Mouse (Mus musculus) right cerebral cortex, adult 18-20 months (tissue): ENCODE results near the gene Xkr7.
A peak's percentile ranks its signal among the peaks of the same experiment; 100 is the strongest.

Source experiments
- DNase-seq: peaks from one replicate; pipeline ENCODE4 v3.0.0; 2022; ENCODE audit warnings: mixed read lengths

Gene Xkr7

DNA sequence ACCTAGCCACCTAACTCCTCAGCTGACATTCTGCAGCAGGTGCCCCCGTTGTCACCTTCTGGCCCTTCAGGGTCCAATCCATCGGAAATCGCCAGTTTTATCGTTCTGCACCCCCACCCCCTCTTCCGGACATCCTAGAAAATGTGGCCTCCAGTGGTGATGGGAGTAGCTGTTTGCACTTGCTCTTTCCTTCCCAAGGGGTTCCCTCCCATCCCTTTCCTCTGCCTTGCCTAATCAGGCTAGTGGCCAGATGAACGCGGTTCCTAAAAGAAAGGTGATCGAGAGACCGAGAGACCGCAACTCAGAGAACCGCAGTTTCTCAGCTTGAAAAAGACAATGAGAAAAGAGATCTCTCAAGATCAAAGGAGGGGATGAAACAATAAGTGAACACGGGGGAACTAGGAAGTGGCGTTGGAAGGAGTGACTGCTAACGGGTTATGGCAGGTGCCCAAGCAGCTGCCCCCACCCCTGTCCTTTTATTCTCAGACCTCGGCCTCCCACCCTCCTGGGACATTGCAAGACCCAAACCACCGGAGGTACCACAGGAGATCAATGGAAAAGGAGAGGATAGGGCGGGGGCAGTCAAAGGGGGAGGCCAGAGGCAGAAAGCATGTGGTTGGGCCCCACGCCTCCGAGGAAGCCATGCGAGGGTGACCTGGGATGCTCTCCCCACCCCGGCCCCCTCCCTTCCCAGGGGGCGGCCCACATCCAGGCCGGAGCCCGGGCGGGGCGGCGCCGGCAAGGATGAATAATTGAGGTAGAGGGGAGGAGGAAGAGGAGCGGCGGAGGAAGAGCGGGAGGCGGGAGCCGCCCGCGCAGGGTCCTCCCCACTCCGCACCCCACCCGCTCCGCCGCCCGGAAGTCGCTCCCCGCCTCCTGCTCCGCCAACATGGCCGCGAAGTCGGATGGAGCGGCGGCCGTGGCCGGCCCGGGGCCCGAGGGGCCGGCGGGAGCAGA is at the start of gene Xkr7:
TSS of gene Xkr7 (plus strand) at position 727 of the 957 bp plus-strand sequence.
- no peak for DNase-seq

DNA sequence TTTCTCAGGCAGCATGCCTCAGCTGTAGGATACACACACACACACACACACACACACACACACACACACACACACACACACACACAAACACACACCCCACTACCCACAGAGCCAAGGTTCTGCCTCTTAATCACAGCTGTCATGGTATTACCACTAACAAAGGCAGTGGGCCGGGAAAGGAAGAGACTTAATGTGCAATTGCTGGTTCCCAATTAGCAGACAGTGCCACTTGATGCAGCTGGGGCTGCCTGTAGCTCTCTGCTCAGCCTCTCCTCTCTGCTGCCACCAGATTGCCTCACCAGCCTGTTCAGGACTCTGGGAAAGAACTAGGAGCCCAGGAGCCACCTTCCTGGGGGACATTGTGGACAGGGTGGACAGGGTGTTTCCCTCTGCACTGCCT is 46.1 kb upstream of the Xkr7 start:
- peak; percentile 6 for DNase-seq

DNA sequence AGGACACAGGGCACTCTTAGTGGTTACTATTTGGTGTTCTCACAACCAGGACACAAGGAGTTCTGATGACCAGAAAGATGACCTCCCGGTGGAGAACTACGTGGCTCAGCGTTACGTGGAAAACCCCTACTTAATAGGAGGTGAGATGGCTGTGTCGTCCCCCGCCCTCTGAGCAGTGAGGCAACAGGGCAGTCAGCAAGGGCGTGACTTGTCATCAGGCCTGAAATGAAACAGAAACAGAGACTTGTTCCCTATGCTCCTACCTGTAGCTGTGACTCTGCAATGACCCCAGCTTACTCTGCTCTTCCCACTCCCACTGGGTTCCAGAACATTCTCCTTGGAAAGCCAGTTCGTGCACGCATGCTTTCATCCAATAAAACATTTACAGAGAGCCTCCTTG is 40.1 kb upstream of the Xkr7 start:
- DNase-seq: no peak

DNA sequence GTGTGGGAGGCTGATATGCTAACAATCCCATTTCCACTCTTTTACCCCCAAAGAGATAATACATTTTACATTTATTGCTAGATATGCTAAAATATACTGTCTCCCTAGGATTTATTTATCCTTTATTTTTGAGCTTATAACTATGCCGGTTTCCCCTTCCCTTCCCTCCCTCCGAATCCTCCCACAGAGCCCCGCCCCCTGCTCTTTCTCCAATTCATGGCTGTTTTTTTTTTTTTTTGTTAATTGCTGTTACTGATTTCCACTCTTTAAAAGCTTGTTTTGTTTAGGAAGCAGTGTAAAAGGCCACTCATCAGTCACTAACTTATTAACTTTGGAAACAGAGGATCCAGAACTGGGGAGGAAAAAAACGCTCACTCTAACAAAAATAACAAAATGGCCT is 34.6 kb upstream of the Xkr7 start:
- no peak for DNase-seq

DNA sequence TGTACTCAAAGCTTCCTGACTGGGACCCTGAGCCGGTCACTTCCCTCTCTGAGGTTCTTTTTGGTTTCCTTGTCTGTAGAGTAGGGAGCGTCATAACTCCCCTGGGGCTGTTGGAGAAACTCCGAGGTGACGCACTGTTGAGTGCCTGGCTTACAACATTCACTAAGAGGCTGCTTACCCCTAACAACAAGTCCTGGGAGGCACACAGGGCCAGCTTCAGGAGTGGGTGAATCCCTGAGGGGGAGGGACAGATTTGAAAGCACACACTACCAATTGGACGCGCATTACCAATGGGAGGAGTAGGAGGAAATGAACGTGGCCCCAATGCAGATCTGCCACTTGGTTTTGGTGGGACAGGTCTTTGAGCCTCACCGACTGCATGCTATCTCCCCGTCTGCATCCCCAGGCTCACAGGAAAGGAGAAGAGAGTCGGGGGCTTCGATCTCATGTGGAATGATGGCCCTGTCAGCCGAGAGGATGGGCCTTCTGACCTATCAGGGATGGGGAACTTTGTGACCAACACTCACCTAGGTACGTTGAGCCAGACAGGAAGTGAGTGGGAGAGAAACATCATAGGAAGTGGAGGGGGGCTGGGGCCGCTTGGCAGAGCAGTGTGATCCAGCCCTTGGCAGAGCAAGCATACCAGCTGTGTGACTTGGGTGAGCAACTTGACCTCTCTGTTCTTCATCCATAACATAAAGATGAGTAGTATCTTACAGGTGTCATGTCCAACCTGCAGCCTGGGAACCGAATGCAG is 29.0 kb upstream of the Xkr7 start:
- no peak for DNase-seq

DNA sequence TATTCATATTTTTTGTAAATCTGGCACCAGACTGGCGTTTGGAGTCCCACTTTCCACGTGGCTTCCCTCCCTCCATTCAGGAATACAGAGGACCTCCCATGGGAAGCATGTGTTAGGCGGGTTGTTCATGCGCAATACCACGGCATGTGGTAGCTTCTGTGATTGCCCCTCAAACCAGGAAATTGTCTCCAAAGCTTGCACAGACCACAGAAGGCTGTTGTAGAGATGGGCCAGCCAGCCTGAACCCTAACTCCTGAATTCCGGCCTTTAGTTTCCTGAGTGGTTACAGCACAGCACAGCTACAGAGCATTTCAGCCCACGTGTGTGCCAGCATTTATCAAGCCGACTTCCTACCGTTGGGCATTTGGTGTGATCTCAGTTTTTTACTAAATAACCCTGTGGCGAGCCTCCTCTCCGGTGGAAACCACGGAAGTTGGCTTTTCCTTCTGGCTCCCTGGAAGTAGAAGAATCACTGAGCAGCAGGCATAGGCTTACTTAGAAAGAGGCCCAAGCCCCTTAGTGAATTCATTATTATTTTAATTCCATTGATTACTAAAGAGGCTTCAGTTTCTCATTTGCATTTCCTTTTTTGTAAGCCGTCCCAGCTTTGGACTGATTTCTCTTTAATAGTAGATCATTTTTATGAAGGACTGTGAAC is 27.8 kb upstream of the Xkr7 start:
- DNase-seq: no peak

DNA sequence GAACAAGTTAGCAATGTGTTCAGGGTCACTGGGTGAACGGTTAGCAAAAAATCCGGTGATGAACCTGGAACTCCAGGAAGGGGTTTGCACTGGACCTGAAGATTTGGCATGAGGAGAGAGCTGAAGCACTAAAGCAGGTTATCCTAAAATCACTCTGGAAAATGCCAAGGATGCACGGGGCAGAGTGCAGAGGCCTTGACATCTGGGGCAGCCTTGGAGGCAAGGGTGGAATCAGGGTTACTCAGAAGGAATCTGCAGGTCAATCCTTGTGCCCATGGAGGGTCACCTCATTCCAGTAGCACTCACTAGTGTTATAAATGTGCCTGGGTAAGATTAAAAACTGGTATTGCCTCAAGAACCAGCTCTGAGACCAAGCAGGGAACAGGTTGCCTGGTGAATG is 25.7 kb upstream of the Xkr7 start:
- DNase-seq: no peak

DNA sequence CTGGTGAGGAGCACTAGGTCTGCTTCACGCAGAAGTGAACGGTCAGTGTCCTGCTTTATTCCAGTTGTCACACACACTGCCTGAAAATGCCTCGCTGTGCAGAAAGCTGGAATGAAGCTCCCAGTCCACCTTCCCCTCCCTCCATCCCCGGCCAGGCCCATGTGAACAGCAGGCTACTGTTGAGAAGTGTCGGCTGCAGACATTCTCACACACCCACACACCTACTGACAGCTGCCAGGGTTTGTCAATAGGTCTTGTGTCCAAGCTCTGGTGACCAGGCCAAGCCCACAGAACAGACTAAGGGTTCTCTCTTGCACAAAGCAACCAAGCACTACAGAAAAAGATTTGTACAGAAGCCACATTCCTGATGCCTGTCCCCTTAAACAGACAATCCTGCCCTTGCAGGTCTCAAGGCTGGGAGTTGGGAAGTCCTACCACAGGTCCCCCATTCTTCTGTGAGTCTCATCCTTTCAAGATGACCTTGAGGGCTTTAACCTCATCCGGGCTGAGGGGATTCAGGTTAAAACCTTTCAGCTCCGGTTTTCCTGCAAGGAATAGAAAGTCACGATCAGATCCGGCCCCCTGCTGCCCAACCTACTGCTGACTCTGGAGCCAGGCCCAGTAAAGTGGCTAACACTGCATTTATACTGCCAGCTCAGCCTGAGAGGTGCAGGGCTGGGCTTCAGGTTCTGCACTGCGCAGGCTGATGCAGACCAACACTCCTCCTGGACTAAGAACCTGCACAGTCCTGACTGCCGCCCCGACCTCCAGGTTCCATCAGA is 22.3 kb upstream of the Xkr7 start:
- DNase-seq: no peak

DNA sequence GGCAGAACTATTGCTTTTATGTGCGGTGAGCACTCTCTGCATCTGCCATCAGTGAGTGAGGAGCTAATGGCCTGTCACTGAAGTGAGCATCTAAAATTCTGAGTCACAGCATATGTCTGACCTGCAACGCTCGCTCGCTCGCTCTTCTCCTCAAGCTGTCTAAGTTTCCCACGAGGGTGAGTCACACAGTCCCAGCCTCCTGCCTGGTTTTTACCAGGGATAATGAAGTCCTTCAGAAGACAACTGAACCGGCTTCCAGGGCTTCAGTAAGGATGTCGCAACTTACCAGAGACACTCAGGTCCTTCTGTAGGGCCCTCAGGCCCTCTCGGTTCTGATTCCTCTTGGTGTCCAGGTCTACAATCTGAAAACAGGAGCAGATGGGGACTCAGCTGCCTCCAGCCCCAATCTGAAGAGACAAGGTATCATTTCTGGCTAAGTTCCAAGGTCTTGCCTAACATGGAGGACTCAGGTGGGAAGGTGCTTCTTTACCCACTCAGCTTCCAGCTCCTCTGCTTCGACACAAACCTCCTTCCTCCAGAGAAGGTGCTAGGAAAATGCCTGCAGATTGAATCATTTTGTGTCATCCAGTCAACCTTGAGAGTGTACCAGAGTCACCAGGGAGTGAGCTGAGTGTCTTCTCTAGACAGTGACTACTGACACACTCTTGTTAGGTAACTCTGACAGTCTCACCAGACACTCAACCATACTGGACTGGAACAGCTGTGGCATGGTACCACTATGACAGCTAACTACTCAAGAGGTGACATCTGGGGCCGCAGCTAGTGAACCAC is 17.7 kb upstream of the Xkr7 start:
- peak; percentile 66 for DNase-seq

DNA sequence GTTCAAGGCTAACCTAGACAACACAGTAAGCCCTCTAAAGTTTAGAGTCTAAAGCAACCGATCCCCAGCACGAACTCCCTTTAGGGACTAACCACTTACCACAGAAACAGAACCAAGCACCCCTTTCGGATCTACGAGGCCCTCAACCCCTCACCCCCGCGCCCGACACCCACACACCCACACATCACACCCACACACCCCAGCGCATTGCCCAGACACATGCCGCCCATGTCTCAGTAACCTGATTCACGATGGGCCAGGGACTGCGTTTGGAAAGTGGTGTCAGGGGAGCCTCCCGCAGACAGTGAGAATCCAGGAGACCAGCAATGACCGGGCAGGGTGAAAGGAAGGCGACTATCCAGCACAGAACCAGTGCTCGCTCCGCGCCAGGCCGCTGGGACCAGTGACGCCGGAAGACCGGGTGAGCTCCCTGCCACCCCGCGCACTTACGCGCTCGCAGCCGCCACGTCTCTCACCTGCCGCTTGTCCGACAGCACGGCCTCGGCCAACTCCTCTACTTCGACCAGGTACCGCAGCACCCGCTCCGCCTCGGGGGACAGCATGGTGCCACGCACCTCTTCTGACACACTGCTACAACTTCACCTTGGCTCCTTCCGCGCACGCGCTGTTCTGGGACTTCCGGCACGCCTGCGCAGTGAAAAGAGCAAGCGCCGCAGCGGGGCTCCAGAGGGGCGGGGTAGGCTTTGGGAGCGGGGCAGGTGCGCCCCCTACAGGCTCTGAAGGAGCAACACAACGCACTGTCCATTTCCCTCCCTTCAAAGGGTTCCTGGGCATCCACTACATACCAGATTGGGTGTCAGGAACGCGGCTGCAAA is 16.7 kb upstream of the Xkr7 start, which contains the start of gene Pdrg1:
TSS of gene Pdrg1 (minus strand) at position 670 of the 836 bp plus-strand sequence.
- DNase-seq: peak; percentile 96

DNA sequence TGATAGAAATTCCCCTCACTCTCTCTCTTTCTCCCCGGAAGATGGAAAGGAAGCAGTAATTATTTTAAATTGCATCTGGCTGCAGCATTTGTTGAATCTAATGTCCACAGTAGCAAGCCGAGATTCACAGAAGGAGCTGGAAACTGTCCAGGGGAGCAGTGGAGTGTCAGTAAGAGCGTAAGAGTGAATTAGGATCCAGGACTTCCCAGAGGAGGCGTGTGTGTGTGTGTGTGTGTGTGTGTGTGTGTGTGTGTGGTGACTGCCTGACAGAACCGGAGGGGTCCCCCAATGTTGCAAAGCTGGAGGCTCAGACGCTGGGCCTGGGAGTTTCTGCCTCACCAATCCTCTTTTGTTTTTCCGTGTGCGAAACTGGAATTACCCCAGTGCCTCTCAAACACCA is 15.8 kb upstream of the Xkr7 start:
- DNase-seq: no peak

DNA sequence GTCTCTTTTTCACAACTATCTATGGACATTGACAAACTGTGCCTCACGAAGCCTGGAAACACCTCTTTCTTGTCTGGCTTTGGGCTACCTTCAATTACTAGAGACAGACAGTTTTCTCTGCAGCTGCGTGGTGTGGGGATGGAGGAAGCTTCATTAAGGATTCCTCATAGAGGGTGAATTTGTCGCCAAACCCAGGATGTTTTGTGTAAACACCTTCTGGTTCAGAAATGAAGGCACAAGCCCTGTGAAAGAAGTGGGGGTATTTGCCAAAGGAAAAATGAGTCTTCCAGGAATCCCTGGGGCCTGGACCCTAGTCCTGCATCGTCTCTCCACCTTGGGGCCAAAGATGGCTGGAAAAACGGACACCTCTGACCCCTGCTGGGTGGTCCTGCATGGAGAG is 14.9 kb upstream of the Xkr7 start:
- no peak for DNase-seq

DNA sequence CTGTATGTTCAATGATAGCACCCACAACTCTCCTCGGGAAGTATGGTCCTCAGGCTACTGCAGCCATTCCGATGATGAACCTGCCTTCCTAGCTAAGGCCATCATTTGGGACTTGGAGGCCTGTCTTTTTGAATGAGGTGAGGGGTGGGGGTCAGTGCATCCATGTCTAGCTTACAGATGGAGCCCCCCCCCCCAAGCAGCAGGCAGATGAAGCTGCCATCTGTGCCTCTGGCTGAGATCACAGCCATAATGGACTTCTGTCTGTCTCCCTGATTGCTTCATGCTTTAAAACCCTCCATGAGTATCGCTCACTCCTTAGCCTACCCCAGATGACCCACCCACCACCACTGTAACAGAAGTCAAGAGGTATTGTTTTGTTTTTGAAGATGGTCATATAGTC is 12.3 kb upstream of the Xkr7 start:
- no peak for DNase-seq

DNA sequence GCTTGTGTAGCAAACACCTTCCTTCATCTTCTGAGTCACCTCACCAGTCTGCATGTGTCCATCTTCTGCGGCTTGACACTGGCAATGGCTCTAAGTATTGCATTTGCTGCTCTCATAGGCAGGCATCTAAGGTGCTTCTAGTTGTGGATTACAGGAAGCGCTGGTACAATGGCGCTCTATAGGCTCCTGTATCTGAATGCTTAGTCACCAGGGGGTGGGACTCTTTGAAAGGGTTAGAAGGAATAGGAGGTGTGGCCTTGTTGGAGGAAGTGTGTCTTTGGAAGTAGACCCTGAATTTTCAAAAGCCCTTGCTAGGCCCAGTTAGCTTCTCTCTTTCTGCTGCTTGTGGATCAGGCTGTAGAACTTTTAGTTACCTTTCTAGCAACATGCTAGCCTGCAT is 10.5 kb upstream of the Xkr7 start:
- DNase-seq: no peak

DNA sequence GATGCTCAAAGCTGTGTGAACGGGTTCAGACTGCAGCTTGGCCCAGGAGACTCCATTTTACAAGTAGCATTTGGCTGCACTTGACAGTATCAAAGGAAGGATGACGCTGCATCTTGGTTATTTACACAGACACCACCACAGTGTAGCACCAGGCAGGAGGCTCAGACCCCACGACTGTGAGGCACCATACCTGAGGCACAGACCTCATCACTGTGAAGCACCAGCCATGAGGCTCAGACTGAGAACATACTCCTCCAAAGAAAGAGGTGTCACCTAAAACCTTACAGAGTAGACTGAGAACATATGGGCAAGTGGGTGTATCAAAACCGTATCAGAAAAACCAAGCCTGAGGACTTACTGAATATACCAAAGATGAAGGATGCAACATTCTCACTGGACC is 8.8 kb upstream of the Xkr7 start:
- DNase-seq: peak; percentile 48

DNA sequence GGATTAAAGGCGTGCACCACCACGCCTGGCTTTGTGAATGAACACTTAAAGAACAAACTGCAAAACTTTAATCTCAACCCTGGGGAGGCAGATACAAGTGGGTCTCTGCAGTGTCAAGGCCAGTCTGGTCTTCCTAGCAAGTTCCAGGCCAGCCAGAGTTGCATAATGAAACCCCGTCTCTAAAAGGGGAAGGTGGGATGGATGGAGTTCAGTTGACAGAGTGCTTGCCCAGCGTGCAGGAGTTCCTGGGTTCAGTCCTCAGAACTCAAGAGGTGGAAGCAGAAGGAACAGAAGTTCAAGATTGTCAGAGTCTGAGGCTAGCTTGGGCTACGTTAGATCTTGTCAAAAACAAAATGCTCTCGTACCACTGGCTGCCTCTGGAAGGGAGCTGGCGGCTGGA is 5.6 kb upstream of the Xkr7 start:
- no peak for DNase-seq

DNA sequence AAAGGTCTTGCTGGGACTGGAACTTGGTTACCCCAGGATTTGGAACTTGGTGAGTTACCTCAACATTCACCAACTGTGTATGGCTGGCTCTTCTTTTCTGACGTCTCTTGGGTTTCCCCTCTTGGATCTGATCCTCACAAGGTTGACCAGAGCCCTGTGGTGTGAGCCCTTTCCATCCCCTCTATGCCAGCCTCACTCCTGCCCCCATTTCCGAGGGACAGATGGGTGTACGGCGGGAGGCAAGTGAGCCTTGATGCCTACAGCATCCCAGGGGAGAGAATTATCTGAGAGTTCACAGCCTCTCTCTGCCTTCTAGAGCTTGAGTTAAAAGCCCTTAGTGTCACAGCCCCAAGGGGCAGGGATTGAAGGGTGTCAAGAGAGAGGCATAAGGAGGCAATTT is 4.2 kb upstream of the Xkr7 start:
- no peak for DNase-seq

DNA sequence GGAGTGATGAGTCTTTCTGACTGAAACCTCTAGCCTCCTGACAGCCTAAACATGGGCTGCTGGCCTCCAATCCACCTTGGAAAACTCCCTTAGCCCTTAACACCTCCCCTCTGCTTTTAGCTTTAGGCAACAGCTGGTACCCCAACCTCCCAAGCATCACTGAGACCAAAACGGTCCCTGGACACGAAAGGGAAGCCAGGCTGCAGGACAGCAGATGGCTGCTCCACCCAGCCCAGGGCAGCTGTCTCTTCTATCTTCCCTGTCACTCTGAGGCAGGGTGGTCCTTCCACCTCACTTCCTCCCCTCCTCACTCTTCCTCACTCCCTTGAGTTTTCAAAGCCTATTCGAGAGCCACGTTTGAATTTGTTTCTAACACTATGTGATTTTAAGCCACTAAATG is 1.2 kb upstream of the Xkr7 start:
- no peak for DNase-seq

DNA sequence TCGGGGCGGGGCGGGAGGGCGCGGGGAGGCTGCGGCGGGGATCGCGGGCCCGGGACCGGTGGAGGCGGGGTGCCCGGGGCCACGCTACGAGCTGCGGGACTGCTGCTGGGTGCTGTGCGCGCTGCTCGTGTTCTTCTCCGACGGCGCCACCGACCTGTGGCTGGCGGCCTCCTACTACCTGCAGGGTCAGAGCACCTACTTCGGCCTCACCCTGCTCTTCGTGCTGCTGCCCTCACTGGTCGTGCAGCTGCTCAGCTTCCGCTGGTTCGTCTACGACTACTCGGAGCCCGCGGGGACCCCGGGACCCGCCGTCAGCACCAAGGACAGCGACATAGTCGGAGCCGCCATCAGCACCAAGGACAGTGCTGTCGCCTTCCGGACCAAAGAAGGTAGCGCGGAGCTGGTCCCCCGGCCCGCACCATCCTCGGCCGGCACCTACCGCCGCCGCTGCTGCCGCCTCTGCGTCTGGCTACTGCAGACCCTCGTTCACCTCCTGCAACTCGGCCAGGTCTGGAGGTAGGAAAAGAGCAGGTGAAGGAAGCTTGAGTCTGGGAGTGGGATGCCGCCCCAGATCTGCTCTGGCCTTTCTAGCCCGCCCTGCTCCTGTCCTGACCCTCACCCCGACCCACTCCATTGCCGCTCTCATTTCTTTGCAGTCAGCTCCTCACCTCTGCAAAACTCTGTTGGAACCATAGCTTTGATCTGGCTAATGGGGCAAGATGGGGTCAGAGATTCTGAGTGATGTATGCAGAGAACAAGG is 611 bp downstream of the Xkr7 start:
- no peak for DNase-seq

DNA sequence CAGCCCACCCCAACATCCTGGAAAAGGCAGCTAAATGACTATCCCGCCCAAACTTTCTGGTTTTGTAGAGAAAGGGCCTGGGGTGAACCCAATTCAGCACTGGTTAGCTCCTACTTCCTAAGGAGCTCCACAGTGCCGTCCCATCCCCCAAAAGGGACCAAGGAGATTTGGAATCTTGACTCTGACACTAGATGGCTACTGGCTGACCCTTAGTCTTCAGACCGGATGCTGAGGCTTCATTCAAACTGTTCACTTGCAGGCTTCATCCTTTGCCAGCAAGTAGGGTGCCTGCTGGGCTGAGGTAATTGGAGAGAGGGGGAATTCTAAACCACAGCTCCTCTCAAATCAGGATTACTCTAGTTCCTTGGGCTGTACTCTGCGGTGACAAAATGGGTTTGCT is 1.3 kb downstream of the Xkr7 start:
- no peak for DNase-seq
